Mouse (Mus musculus): ENCODE results near the gene Fam149a. TPM values are rescaled to one million over a fixed set of nuclear protein-coding genes. Genes with fewer than 3 reads are reported as not detected.

The Fam149a gene
- 31.0 and 31.6 TPM in 2 replicates for polyA plus RNA-seq (2012; rRNA removed)

DNA sequence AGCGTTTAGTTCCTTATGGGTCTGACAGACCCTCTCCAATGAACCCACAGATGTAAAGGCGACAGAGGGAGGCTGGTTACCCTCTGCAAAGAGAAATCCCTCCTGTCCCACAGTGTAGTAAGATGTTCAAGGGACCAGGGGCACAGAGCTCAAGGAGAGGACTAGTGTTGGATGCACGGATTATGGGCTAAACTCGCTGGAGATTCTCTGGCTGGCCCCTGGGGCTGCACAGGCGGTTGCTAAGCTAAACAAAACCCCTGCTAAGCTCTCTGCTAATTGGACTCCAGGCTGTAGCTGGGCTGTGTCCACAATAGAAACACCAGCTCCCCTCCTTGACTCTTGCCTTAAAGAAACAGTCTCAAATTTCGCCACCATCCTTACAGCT, at the start of gene Fam149a:
Gene Fam149a, minus strand, starts transcription at position 329 of the 385 bp plus-strand sequence.
- no peak within 1 kb of the TSS for H3K4me3 ChIP-seq (ENCODE audit: insufficient read depth, low read depth, low read length)

DNA sequence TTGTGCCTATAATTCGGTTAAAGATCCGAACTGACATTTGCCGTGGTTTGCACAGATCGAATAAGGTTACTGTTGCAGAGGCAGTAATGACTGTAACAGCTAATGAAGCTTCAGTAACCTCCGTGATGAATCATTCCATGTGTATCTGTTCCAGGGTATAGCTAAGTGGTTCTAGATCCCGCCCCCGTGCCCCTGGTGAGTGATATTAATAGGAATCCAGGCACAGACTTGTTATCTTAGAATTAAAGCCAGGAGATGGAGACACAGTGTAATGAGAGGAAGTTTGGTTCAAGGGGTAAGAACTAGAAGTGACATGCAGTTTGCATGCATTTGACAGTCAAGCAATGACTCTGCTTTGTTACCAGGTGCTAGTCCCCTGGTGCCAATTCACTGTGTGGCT, 38.1 kb upstream of the Fam149a start:
- H3K4me1 ChIP-seq (ENCODE audit: control insufficient read depth, insufficient read depth, low read length): no peaks in the 10 kb centered on the region
- no peak overlapping the region for H3K27ac ChIP-seq (ENCODE audit: insufficient read depth, low read depth, low read length)
- H3K4me3 ChIP-seq (ENCODE audit: insufficient read depth, low read depth, low read length): no peak overlapping the region
- 88% methylated on average over 7 of the region's 7 CpGs for WGBS
- no peak for DNase-seq
- TF ChIP-seq POLR2A (IDR thresholded peaks at IDR 0.05; ENCODE audit: low read depth, low read length) (no peak), CTCF (conservative IDR thresholded peaks at IDR 0.05; ENCODE audit: insufficient read depth, insufficient read length, low read depth, low read length) (no peak)
- no peaks in the 10 kb centered on the region for H3K27me3 ChIP-seq (replicated peaks; ENCODE audit: control insufficient read depth, insufficient read depth, low read length)
- H3K36me3 ChIP-seq (ENCODE audit: control insufficient read depth, insufficient read depth, low read length): no peaks in the 10 kb centered on the region

More for the DNA sequence above, at the start of gene Fam149a:
- H3K36me3 ChIP-seq (ENCODE audit: control insufficient read depth, insufficient read depth, low read length): no peaks in the 10 kb centered on the region
- 15% methylated on average over 6 of the region's 6 CpGs for WGBS
- DNase-seq: no peak
- H3K27ac ChIP-seq (ENCODE audit: insufficient read depth, low read depth, low read length): no peak within 1 kb of the TSS
- TF ChIP-seq POLR2A (IDR thresholded peaks at IDR 0.05; ENCODE audit: low read depth, low read length) (no peak), CTCF (conservative IDR thresholded peaks at IDR 0.05; ENCODE audit: insufficient read depth, insufficient read length, low read depth, low read length) (no peak)
- H3K27me3 ChIP-seq (replicated peaks; ENCODE audit: control insufficient read depth, insufficient read depth, low read length): no peaks in the 10 kb centered on the region
- H3K4me1 ChIP-seq (ENCODE audit: control insufficient read depth, insufficient read depth, low read length): no peaks in the 10 kb centered on the region

DNA sequence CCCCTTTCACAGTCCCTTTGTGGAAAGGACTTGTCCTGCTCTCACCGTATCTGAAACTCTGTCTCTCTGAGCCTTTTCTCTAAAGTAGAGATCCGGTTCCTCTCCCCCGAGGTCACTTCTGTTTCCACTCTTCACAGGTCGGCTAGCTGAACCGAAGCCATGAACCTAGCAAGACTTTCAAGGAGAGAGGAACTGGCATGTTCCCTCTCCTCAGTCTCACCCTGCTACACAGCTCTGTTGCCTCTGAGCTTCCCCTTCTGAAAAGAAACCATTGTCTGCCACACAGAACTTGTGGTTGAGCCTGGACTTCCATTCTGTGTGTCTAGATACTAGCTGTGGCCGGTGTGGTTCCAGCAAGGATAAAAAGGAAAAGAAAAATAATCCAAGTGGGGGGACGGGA, 32.9 kb upstream of the Fam149a start:
- 57% methylated on average over 7 of the region's 7 CpGs for WGBS
- TF ChIP-seq POLR2A (IDR thresholded peaks at IDR 0.05; ENCODE audit: low read depth, low read length): no peak
- TF ChIP-seq CTCF (conservative IDR thresholded peaks at IDR 0.05; ENCODE audit: insufficient read depth, insufficient read length, low read depth, low read length): no peak
- Histone ChIP-seq H3K4me1 (ENCODE audit: control insufficient read depth, insufficient read depth, low read length) (peaks cover 10% of the 10 kb centered on the region), H3K27ac (ENCODE audit: insufficient read depth, low read depth, low read length) (no peak overlapping the region), H3K4me3 (ENCODE audit: insufficient read depth, low read depth, low read length) (no peak overlapping the region), H3K36me3 (ENCODE audit: control insufficient read depth, insufficient read depth, low read length) (no peaks in the 10 kb centered on the region), H3K27me3 (replicated peaks; ENCODE audit: control insufficient read depth, insufficient read depth, low read length) (no peaks in the 10 kb centered on the region; the same call in 1 of the 2 replicates)
- DNase-seq: peak; percentile 5

DNA sequence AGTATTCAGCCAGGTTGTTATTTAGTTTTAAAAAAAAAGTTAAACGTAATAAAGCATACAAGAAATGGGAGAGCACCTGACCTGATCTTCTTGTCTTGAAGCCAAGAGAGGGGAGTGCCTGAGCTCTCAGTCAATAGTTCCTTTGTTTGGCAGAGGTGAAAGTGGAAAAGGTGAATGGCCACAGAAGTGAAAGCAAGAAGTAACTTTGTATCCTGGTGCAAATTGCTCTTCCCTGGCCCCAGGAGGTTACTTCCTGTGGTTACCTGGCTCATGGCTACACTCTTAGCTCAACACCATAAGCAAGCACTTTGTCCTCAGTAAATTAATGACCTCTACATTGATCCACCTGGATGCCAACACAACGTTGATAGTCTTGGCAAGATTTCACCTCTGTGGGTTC, 28.8 kb upstream of the Fam149a start, which contains the start of gene Tlr3:
Gene Tlr3, minus strand, starts transcription at position 199 of the 400 bp plus-strand sequence.
- no peak for TF ChIP-seq CTCF (conservative IDR thresholded peaks at IDR 0.05; ENCODE audit: insufficient read depth, insufficient read length, low read depth, low read length)
- TF ChIP-seq POLR2A (IDR thresholded peaks at IDR 0.05; ENCODE audit: low read depth, low read length): no peak
- 24% methylated on average over 2 of the region's 2 CpGs for WGBS
- no peaks in the 10 kb centered on the region for H3K36me3 ChIP-seq (ENCODE audit: control insufficient read depth, insufficient read depth, low read length)
- peaks cover 10% of the 10 kb centered on the region for H3K4me1 ChIP-seq (ENCODE audit: control insufficient read depth, insufficient read depth, low read length)
- H3K4me3 ChIP-seq (ENCODE audit: insufficient read depth, low read depth, low read length): peak within 1 kb of the TSS; percentile 73
- no peaks in the 10 kb centered on the region; the same call in 1 of the 2 replicates for H3K27me3 ChIP-seq (replicated peaks; ENCODE audit: control insufficient read depth, insufficient read depth, low read length)
- peak within 1 kb of the TSS; percentile 84 for H3K27ac ChIP-seq (ENCODE audit: insufficient read depth, low read depth, low read length)
- peak; percentile 45 for DNase-seq

DNA sequence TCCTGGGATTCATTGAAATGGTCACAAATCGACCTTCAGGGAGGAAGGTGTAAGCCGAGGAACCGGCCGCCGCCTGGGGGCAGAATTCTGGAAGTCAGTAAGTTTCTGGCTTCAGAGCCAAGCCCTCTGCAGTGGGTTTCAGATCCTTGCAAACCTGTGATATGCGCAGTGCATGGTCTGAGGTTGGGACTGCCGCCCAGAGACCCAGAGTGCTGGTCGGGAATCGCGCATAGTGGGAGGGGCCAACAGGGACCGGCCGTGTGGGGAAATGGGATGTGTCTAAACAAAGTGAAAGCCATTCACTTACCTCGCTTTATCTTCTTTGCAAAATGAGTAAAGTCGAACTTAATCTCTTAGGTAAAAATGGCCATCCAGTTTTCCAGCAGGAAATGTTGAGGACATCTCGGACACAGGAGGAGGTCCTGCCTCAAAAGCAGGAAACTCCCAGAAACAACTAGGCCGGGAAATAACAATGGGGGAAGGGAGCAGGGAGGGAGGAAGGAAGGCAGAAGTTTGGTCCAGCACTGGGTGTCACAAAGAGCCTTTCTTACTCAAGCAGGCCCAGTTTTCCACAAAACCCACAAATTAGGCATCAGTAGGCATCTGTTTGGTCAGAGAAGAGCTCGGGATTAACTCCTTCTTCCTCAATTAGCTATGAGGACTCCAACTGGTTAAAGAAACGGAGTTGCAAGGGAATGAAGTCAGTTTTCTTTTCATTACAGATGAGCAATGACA, 28.2 kb upstream of the Fam149a start:
- peak; percentile 85 for DNase-seq
- TF ChIP-seq CTCF (conservative IDR thresholded peaks at IDR 0.05; ENCODE audit: insufficient read depth, insufficient read length, low read depth, low read length): peak; percentile 38
- peak; percentile 41 for TF ChIP-seq POLR2A (IDR thresholded peaks at IDR 0.05; ENCODE audit: low read depth, low read length)
- 7% methylated on average over 18 of the region's 18 CpGs for WGBS
- Histone ChIP-seq H3K36me3 (ENCODE audit: control insufficient read depth, insufficient read depth, low read length) (no peaks in the 10 kb centered on the region), H3K4me1 (ENCODE audit: control insufficient read depth, insufficient read depth, low read length) (peaks cover 10% of the 10 kb centered on the region), H3K27me3 (replicated peaks; ENCODE audit: control insufficient read depth, insufficient read depth, low read length) (no peaks in the 10 kb centered on the region; the same call in 1 of the 2 replicates), H3K4me3 (ENCODE audit: insufficient read depth, low read depth, low read length) (peak overlapping the region; percentile 73), H3K27ac (ENCODE audit: insufficient read depth, low read depth, low read length) (peak overlapping the region; percentile 84)

DNA sequence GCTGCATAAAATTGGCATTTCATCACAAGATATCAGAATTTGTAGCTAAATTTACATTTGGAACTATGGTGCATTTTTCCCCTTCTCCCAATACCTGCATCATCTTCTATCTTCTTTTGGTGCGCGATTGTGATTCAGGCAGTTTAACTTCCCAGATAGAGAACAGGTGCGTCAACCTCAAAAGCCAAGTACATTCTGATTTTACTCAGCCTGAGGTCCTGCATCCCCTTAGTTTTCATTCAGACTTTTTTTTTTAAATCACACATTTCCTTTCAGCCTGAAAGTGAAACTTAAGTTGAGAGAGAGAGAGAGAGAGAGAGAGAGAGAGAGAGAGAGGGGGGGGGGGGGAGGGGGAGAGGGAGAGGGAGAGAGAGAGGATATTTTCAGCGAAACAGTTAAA, 27.6 kb upstream of the Fam149a start:
- peak; percentile 11 for DNase-seq
- Histone ChIP-seq H3K36me3 (ENCODE audit: control insufficient read depth, insufficient read depth, low read length) (no peaks in the 10 kb centered on the region), H3K4me1 (ENCODE audit: control insufficient read depth, insufficient read depth, low read length) (peaks cover 10% of the 10 kb centered on the region), H3K27ac (ENCODE audit: insufficient read depth, low read depth, low read length) (peak overlapping the region; percentile 84), H3K4me3 (ENCODE audit: insufficient read depth, low read depth, low read length) (peak overlapping the region; percentile 73), H3K27me3 (replicated peaks; ENCODE audit: control insufficient read depth, insufficient read depth, low read length) (no peaks in the 10 kb centered on the region; the same call in 1 of the 2 replicates)
- 32% methylated on average over 4 of the region's 4 CpGs for WGBS
- TF ChIP-seq CTCF (conservative IDR thresholded peaks at IDR 0.05; ENCODE audit: insufficient read depth, insufficient read length, low read depth, low read length) (no peak), POLR2A (IDR thresholded peaks at IDR 0.05; ENCODE audit: low read depth, low read length) (no peak)

DNA sequence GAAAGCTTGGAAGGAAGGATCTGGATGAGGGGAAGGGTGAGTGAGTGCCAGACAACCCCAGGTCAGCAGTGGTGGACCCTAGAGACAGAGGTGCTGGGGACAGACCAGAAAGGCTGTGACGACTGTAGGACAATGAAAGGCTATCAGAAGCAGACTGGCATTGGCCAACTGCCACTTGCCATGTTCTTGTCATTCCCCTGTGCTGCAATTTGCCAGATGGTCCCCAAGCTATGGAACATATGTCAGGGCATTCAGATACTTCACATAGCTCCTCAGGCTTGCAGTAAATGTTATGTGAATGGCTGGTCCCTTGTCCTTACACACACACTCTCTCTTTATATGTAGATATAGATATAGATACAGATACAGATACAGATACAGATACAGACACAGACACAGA, 1.2 kb upstream of the Fam149a start:
- Histone ChIP-seq H3K4me1 (ENCODE audit: control insufficient read depth, insufficient read depth, low read length) (no peaks in the 10 kb centered on the region), H3K27me3 (replicated peaks; ENCODE audit: control insufficient read depth, insufficient read depth, low read length) (no peaks in the 10 kb centered on the region), H3K36me3 (ENCODE audit: control insufficient read depth, insufficient read depth, low read length) (no peaks in the 10 kb centered on the region), H3K27ac (ENCODE audit: insufficient read depth, low read depth, low read length) (no peak overlapping the region), H3K4me3 (ENCODE audit: insufficient read depth, low read depth, low read length) (no peak overlapping the region)
- TF ChIP-seq CTCF (conservative IDR thresholded peaks at IDR 0.05; ENCODE audit: insufficient read depth, insufficient read length, low read depth, low read length): no peak
- no peak for TF ChIP-seq POLR2A (IDR thresholded peaks at IDR 0.05; ENCODE audit: low read depth, low read length)
- WGBS: 76% methylated on average over 1 of the region's 1 CpGs
- no peak for DNase-seq
